Mouse (Mus musculus) adrenal gland, postnatal 10 days (tissue): ENCODE measurements around the gene Lrrc36. TPM values are rescaled to one million over a fixed set of nuclear protein-coding genes. Genes with fewer than 3 reads are reported as not detected.

Experiments
- DNase-seq: peaks from one replicate; pipeline ENCODE4 v3.0.0; 2021; ENCODE audit warnings: mixed read lengths
- long read RNA-seq, 2 experiments: library from polyadenylated mRNA; stranded (forward); transcript quantifications; one replicate each; pipeline ENCODE4 v2.0.0; 2021
- total RNA-seq, 2 experiments: library from RNA; stranded (reverse); gene quantifications; 2 replicates each; pipeline ENCODE4 v1.2.3; 2021

The Lrrc36 gene
- 1 to 10 TPM; 3.3 to 3.8 TPM for total RNA-seq
- long read RNA-seq, experiment 1, result 0 reads
- long read RNA-seq, experiment 2, result 0 reads

- DNase-seq, result peak; percentile 80
Measured at GRCm38 (mm10) chr8:105413391-105413790, at the start of gene Lrrc36, which contains the start of gene Kctd19. Lrrc36 (plus strand) TSS chr8:105413571. Kctd19 (minus strand) TSS chr8:105413502.

DNA sequence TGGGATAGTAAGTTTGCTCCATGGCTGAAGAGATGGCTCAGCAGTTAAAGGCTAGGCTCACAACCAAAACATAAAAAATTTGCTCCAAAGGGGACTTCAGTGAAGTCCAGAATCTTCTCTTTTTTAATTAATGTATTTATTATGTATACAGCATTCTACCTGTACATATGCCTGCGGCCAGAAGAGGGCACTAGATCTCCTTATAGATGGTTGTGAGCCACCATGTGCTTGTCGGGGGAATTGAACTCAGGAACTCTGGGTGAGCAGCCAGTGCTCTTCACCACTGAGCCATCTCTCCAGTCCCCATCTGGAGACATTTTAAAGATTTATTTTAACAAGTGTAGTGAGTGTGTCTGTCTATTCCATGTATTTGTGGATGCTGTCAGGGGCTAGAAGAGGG, 46.3 kb upstream of the Lrrc36 start:
- no peak for DNase-seq

DNA sequence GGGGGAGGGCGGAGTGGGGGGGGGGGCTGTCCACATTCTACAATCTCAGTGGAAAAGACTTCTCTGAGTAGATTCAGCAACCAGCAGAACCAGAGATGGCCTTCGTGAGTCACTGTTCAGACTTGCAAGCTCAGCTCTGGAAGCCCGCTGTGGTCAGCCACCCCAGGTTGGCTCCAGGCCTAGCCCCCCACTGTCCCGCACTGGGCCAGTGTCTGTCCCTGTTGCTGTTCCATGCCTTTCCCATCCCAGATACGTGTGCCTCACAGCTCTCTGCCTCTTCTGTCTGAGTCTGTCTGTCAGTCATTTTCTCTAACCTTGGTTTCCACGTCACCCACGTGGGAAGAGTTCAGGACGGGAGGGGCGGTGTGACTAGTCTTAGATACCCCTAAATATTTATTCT, 40.9 kb upstream of the Lrrc36 start:
- DNase-seq, result peak; percentile 39

DNA sequence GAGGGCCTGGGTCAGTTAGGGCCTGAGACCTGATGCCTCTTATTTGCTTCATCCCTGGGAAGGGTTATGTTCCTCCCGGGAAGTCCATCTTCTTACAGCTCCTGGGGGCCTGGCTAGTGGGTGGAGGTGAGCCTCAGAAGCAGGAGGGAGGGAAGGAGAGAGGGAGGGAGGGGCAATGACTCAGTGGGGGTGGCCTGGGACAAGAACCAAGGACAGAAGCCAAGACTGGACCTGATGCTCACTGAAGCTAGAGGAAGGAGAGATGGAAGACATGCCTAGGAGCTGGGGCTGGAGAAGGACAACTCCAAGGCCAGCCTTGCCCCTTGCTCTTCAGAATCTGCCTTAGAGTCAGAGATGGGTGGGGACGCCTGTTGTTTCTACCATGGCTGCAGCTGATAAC, 40.3 kb upstream of the Lrrc36 start, which contains the start of gene Plekhg4:
Gene Plekhg4 (plus strand): TSS at position 243 of the 400 bp plus-strand sequence.
- DNase-seq, result peak; percentile 55

GRCm38 (mm10) chr8:105374513-105374966, 38.8 kb upstream of the Lrrc36 start:
- peak; percentile 41 for DNase-seq

DNA sequence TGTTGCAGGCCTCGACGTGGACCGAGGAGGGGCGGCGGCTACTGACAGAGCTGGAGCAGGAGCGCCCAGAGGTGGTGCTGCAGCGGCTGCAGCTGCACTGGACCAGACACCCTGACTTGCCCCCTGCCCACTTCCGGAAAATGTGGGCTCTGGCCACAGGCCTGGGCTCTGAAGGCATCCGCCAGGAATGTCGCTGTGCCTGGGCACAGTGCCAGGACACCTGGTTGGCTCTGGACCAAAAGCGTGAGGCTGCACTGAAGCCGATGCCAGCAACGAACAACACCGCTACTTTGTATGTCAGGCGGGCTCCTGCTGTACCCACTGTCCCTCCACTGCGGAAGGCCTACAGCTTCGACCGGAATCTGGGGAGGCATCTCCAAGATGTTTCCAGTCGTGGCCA, 34.7 kb upstream of the Lrrc36 start:
- peak; percentile 57 for DNase-seq

DNA sequence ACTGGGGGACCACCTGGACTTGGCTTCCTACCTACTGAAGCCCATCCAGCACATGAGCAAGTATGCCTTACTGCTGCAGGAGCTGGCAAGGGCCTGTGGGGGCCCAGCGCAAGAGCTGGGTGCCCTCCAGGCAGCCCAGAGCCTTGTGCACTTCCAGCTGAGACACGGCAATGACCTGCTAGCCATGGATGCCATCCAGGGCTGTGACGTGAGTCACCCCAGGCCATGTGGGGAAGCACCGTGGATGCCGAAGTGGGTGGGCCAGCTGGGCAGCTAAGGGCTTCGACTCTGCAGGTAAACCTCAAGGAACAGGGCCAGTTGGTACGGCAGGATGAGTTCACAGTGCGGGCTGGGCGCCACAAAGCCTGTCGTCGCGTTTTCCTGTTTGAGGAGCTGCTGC, 33.1 kb upstream of the Lrrc36 start:
- DNase-seq, result no peak

DNA sequence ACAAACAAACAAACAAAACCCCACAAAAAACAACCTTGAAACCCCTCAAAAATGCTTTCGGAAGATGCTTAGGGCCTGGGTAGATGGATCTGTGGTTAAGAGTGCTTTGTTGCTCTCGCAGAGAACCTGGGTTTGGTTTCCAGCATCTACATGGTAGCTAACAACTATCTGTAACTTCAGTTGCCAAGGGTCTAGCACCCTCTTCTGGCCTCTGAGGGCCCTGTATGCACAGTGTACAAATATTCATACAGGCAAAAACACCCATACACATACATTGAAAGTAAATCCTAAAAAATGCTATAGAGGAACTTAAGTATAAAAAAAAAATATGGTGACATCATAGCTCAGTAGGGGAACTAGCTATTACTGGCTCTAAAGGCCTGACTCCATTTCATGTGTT, 29.3 kb upstream of the Lrrc36 start:
- no peak for DNase-seq

DNA sequence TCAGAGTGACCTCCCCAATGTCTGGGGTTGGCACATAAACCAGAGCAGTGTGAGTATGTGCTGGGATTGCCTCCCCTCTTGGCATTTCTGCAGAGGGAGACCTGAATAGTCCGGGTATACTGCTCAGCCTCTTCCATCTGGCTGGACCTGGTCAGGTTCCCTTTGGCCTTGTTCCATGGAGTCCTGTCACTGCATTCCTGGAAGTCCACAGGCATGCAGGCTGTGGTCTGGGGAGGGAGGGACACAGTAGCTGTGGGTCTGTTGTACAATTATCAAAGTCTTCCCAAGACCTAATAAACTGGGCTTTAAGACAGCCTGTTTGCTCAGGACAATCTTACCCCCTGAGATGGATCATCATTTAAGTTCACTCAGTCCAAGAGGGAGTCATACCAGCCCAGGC, 26.2 kb upstream of the Lrrc36 start:
- DNase-seq, result no peak

GRCm38 (mm10) chr8:105389096-105389495, 24.3 kb upstream of the Lrrc36 start:
- DNase-seq, result peak; percentile 48

GRCm38 (mm10) chr8:105393089-105393787, 20.1 kb upstream of the Lrrc36 start:
- DNase-seq, result no peak

- DNase-seq, result no peak
Measured at GRCm38 (mm10) chr8:105393915-105394314, 19.5 kb upstream of the Lrrc36 start.

- DNase-seq, result peak; percentile 54
Measured at GRCm38 (mm10) chr8:105397747-105398146, 15.6 kb upstream of the Lrrc36 start.

DNA sequence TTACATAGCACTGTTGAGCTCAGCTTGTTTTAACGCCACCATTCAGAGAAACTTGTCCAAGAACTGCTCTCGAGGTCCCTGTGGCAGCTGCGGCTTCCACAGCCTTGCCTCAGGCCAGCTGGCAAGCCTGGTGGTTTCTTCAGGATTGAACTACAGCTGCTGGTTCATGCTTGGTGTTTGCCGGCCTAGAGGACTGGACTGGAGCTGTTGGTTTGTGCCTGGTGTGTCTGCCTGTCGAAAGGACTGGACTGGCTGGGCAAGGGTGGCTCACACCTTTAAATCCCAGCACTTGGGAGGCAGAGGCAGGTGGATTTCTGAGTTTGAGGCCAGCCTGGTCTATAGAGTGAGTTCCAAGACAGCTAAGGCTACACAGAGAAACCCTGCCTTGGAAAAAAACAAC, 13.4 kb upstream of the Lrrc36 start:
- DNase-seq, result no peak

- no peak for DNase-seq
Measured at GRCm38 (mm10) chr8:105403467-105403866, 9.9 kb upstream of the Lrrc36 start.

DNA sequence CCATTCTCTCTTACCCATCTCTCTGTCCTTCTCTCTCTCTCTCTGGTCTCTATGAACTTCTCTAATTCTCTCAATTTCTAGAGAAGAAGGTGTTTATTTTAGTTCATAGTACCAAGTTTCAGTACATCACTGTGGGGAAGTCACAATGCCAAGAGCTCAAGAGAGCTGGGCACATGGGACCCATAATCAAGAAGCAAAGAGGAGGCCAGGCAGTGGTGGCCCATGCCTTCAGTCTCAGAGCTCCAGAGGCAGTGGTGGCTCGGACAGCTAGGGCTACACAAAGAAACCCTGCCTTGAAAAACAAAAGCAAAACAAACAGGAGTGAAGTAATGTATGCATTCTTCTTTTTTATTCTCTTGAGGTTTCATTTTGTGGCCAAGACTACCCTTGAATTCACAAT, 8.9 kb upstream of the Lrrc36 start:
- no peak for DNase-seq

GRCm38 (mm10) chr8:105406416-105406815, 7.0 kb upstream of the Lrrc36 start:
- no peak for DNase-seq

GRCm38 (mm10) chr8:105408331-105408730, 5.0 kb upstream of the Lrrc36 start:
- DNase-seq, result peak; percentile 36

DNA sequence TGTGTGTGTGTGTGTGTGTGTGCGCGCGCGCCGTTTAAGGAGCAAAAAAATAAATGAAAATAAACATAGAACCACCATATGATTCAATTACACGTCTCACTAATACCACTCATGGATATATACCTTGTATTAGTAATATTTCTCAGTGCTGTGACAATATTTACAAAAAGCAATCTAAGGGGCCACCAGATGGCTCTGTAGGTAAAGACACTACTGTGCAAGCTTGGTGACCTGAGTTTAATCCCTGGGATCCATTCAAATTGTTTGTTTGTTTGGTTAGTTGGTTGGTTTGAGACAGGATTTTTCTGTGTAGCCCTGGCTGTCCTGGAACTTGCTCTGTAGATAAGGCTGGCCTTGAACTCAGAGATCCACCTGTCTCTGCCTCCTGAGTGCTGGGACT, 3.4 kb upstream of the Lrrc36 start:
- no peak for DNase-seq

DNA sequence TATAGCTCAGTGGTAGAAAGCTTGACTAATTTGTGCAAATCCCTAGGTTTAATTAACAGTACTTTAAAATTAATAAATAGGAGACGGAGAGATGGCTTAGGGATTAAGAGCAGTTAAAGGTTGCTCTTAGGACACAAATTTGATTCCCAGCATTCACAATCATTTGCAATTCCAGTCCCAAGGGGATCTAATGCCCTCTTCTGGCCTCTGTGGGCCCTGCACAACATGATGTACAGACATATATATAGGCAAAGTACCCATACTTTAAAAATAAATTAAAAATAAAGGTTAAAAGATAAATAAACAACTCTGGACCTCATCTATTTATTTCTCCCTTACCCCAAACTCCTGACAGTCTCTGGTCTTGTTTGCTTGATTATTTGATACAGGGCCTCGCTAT, 5.6 kb downstream of the Lrrc36 start:
- DNase-seq, result no peak

DNA sequence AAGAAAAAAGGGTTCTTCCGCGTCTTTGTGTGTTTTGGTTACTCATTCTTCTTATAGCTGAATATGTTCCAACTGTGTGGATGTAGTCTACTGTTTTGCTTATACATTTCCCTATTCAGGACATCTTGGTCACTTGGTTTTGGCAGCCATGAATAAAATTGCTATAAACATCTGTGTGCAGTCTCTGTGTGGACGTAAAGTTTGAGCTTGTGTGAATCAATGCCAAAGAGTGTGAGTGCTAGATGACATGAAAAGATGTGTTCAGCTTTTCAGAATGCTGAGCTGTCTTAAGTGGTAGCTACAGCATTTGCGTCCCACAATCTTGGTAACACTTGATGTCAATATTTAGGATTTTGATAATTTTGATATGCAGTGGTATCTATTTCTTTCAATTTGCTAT, 6.4 kb downstream of the Lrrc36 start:
- DNase-seq, result no peak

DNA sequence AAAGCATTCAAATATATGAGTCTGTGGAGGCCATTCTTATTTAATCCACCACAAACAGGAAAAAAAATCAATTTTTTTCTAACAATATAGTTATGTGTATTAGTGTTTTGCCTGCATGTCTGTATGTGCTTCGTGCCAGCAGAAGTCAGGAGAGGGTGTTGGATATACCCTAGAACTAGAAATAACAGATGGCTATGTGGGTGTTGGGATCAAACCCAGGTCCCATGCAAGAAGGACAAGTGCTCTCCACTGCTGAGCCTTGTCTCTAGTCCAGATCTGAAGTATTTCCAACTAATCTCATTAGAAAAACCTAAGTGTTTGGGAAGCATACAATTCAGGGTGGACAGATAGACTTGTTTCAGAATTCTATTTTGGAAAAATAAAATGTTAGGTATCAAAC, 8.6 kb downstream of the Lrrc36 start:
- DNase-seq, result no peak

DNA sequence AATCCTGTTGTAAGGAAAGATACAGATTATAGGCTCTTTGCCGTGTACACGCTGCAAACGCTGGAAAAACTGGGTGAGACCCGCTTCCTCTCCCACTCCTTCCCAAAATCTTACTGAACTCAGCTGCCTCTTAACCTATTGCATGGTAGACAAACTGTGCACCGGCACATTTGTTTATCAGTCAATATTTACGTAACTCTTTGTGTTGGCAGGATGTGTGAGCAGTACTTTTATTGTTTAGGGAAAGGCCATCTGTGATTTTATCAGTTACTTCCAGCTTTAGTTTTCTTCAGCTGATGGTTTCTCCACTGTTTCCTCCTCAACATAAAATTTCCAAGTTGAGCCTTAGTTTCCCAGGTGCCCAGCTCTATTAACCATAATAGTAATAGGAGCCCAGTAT, 13.5 kb downstream of the Lrrc36 start:
- DNase-seq, result no peak
